Mouse (Mus musculus) brain, embryonic 18.5 days (tissue): ENCODE results near the gene Lurap1l.

Experiments used
- DNase-seq: peaks from one replicate; pipeline ENCODE4 v3.0.0-alpha.2; 2012; ENCODE audit warnings: low read depth, low spot score

The Lurap1l gene

GRCm38 (mm10) chr4:80910481-80910870, at the start of gene Lurap1l:
Gene Lurap1l, plus strand, starts transcription at chr4:80910646.
- DNase-seq, result peak; percentile 26

GRCm38 (mm10) chr4:80862962-80863361, 47.5 kb upstream of the Lurap1l start:
- no peak for DNase-seq

- no peak for DNase-seq
These were observed 46.5 kb upstream of the Lurap1l start for GRCm38 (mm10) chr4:80863906-80864305.

- DNase-seq, result peak; percentile 52
These were observed 45.9 kb upstream of the Lurap1l start for GRCm38 (mm10) chr4:80864511-80864922.

GRCm38 (mm10) chr4:80866065-80866464, 44.4 kb upstream of the Lurap1l start:
- DNase-seq, result no peak

- DNase-seq, result no peak
These were observed 40.8 kb upstream of the Lurap1l start for GRCm38 (mm10) chr4:80869598-80869997.

GRCm38 (mm10) chr4:80872847-80873644, 37.4 kb upstream of the Lurap1l start:
- DNase-seq, result no peak

- no peak for DNase-seq
These were observed 36.2 kb upstream of the Lurap1l start for GRCm38 (mm10) chr4:80874121-80874859.

GRCm38 (mm10) chr4:80875055-80875454, 35.4 kb upstream of the Lurap1l start:
- DNase-seq, result no peak

- DNase-seq, result no peak
These were observed 28.3 kb upstream of the Lurap1l start for GRCm38 (mm10) chr4:80881996-80882599.

GRCm38 (mm10) chr4:80886631-80887030, 23.8 kb upstream of the Lurap1l start:
- no peak for DNase-seq

GRCm38 (mm10) chr4:80891004-80891403, 19.4 kb upstream of the Lurap1l start:
- DNase-seq, result no peak

GRCm38 (mm10) chr4:80895278-80895894, 15.1 kb upstream of the Lurap1l start:
- no peak for DNase-seq

- DNase-seq, result no peak
These were observed 3.7 kb upstream of the Lurap1l start for GRCm38 (mm10) chr4:80906726-80907125.

GRCm38 (mm10) chr4:80907973-80908372, 2.5 kb upstream of the Lurap1l start:
- no peak for DNase-seq

- no peak for DNase-seq
These were observed 1.5 kb upstream of the Lurap1l start for GRCm38 (mm10) chr4:80908902-80909301.

GRCm38 (mm10) chr4:80910871-80911701, 640 bp downstream of the Lurap1l start:
- peak; percentile 37 for DNase-seq

- peak; percentile 58 for DNase-seq
These were observed 1.5 kb downstream of the Lurap1l start for GRCm38 (mm10) chr4:80911706-80912540.

- no peak for DNase-seq
These were observed 4.8 kb downstream of the Lurap1l start for GRCm38 (mm10) chr4:80915211-80915610.

- DNase-seq, result no peak
These were observed 6.2 kb downstream of the Lurap1l start for GRCm38 (mm10) chr4:80916695-80917094.
